Mouse (Mus musculus): Measurements from ENCODE around the gene Rnft2. TPM values are rescaled to one million over a fixed set of nuclear protein-coding genes. Genes with fewer than 3 reads are reported as not detected.
A peak's percentile ranks its signal among the peaks of the same experiment; 100 is the strongest.

The Rnft2 gene
- polyA plus RNA-seq, 1 experiment from 2014 or later = 2.4 TPM

DNA sequence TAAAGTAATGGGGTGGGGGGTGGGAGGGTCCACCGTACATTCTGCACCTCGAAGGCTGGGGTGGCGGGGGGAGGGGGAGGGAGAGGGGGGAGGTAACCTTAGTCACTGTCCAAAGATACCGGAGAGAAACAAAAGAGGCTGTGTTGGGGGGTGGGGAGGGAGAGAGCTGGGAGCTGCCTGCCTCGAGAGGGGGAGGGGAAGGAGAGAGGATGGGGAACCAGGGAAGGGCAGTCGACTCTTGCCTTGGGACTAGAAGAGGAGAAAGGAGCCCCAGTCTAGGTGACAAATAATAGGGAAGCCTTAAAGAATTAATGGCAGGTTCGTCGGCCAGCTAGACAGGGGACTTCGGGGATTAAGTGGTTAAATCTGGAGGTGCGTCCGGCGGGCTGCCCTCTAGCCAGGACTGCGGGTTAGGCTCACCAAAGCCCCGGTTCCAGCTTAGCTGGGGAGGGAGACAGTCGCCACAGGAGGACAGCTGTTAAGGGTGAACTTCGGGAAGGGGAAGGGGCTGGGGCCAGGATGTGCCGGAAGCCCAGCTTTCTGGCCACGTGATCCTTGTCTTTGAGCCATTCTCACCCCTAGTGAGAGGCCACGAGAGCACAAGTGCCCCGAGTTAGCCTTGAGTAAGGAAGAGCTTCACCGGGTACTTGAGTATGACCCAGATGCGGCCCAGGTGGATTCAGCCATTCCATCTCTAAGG lies 70.5 kb downstream of the Rnft2 start:
- H3K36me3 ChIP-seq (ENCODE audit: control insufficient read depth, insufficient read depth, low read length) = no peaks in the 10 kb centered on the region
- 1% methylated on average over 22 of the region's 22 CpGs for WGBS (ENCODE audit: insufficient replicate concordance)
- H3K27ac ChIP-seq (ENCODE audit: low read depth, low read length) = no peak overlapping the region
- peaks cover 12% of the 10 kb centered on the region for H3K4me1 ChIP-seq (ENCODE audit: control insufficient read depth, insufficient read depth, low read length)
- H3K4me2 ChIP-seq = peak overlapping the region; percentile 63
- peaks cover 63% of the 10 kb centered on the region for H3K27me3 ChIP-seq (ENCODE audit: control insufficient read depth, insufficient read depth, low read length)
- peak overlapping the region; percentile 32 for H3K4me3 ChIP-seq (ENCODE audit: low read depth, low read length)
- no peak for ATAC-seq (replicated peaks; ENCODE audit: insufficient number of reproducible peaks, low FRiP score, low TSS enrichment)
- H3K9ac ChIP-seq (ENCODE audit: low read depth, low read length) = 0 out of 2 replicates have a peak overlapping the region, but pooled peaks have one; percentile 22
- H3K9me3 ChIP-seq (replicated peaks; ENCODE audit: control insufficient read depth, low read length) = peaks cover 3% of the 10 kb centered on the region

DNA sequence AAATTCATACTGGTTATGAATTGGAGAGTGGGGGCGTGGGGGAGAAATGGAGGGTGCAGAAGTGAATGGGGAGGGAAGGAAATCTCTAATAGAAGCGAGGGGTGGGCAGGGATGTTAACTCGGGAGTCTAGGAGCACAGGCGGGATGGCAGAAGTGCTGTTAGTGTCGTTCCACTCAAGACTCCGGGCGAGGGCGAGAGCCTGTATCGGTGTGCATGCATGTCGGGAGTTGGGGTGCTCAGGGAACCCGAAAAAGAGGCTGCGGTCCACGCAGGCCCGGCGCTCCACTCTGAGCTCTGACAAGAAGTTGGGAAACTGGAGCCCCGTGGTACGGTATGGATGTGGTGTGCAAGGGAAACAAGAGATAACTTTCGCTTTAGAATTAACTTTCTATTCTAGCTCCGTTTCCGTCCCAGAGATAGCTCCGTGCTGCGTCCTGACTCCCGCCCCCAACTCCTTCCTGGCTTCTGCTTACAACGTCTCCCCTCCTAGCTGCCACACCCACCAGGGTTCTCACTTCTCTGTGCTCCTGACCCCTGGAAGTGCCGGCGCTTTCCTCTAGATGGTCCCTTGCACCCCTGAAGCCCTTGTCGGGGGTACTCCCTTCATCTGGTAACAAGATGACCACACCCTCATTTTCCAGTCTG lies 72.7 kb downstream of the Rnft2 start:
- H3K27ac ChIP-seq (ENCODE audit: low read depth, low read length) = no peak overlapping the region
- H3K4me1 ChIP-seq (ENCODE audit: control insufficient read depth, insufficient read depth, low read length) = peaks cover 15% of the 10 kb centered on the region
- H3K4me3 ChIP-seq (ENCODE audit: low read depth, low read length) = peak overlapping the region; percentile 44
- H3K27me3 ChIP-seq (ENCODE audit: control insufficient read depth, insufficient read depth, low read length) = peaks cover 76% of the 10 kb centered on the region
- no peaks in the 10 kb centered on the region for H3K36me3 ChIP-seq (ENCODE audit: control insufficient read depth, insufficient read depth, low read length)
- peaks cover 3% of the 10 kb centered on the region for H3K9me3 ChIP-seq (replicated peaks; ENCODE audit: control insufficient read depth, low read length)
- ATAC-seq (replicated peaks; ENCODE audit: insufficient number of reproducible peaks, low FRiP score, low TSS enrichment) = no peak
- H3K4me2 ChIP-seq = peak overlapping the region; percentile 73
- WGBS (ENCODE audit: insufficient replicate concordance) = under 1% methylated on average over 27 of the region's 27 CpGs
- H3K9ac ChIP-seq (ENCODE audit: low read depth, low read length) = 0 out of 2 replicates have a peak overlapping the region, but pooled peaks have one; percentile 39

DNA sequence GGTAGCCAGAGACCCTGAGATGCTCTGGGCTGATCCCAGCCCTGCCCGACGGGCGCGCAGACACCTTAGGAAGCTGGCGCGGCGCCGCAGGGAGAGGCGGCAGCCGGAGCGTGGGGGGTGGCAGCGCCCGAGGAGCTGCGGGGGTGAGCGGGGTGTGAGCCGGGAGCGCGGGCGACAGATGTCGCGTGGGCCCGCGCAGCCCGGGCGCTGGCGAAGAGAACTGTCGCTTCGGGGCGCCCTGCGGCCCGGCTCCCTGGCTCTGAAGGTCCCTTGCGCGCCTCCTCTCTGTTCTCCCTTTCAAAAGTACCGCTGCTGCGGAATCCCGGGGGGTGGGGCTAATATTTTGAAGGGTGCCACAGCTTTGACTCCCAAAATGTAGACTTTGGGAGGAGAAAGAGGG lies 73.3 kb downstream of the Rnft2 start:
- no peak overlapping the region for H3K27ac ChIP-seq (ENCODE audit: low read depth, low read length)
- peak overlapping the region; percentile 39; the same call in 1 of the 2 replicates for H3K9ac ChIP-seq (ENCODE audit: low read depth, low read length)
- H3K4me2 ChIP-seq = peak overlapping the region; percentile 73
- peak overlapping the region; percentile 44 for H3K4me3 ChIP-seq (ENCODE audit: low read depth, low read length)
- peaks cover 3% of the 10 kb centered on the region for H3K9me3 ChIP-seq (replicated peaks; ENCODE audit: control insufficient read depth, low read length)
- no peak for ATAC-seq (replicated peaks; ENCODE audit: insufficient number of reproducible peaks, low FRiP score, low TSS enrichment)
- under 1% methylated on average over 35 of the region's 36 CpGs for WGBS (ENCODE audit: insufficient replicate concordance)
- peaks cover 80% of the 10 kb centered on the region for H3K27me3 ChIP-seq (ENCODE audit: control insufficient read depth, insufficient read depth, low read length)
- H3K36me3 ChIP-seq (ENCODE audit: control insufficient read depth, insufficient read depth, low read length) = no peaks in the 10 kb centered on the region
- peaks cover 15% of the 10 kb centered on the region for H3K4me1 ChIP-seq (ENCODE audit: control insufficient read depth, insufficient read depth, low read length)

DNA sequence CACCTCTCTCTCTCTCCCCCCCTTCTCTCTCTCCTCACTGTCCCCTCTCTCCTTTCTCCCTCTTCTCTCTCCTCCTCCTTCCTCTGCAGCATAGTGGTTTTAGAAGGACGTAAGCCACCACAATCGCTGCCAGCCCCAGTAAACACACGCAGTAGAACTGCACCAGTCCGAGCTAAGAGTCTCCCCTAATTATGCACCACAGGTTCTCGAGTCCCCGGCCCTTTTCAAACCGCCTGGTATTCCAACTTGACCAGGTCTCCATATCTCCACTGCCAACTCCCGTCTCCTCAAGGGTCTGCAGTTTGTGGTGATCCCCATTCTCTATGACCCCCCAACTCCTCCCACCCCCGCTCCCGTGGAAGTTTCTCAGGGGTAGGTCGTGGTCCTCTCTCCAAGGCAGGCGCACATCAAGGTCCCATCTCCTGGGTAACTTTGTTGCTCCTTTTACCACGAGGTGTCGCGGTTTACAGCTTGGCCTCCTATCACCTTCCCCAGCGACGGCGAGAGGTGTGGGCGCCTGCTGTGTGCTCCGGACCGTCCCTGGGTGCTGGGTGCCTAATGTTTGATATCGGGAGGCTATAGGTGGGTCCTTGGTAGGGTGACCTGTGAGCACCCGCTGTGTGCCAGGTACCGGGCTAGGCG lies 73.9 kb downstream of the Rnft2 start:
- peak overlapping the region; percentile 44 for H3K4me3 ChIP-seq (ENCODE audit: low read depth, low read length)
- ATAC-seq (replicated peaks; ENCODE audit: insufficient number of reproducible peaks, low FRiP score, low TSS enrichment) = no peak
- under 1% methylated on average over 25 of the region's 25 CpGs for WGBS (ENCODE audit: insufficient replicate concordance)

DNA sequence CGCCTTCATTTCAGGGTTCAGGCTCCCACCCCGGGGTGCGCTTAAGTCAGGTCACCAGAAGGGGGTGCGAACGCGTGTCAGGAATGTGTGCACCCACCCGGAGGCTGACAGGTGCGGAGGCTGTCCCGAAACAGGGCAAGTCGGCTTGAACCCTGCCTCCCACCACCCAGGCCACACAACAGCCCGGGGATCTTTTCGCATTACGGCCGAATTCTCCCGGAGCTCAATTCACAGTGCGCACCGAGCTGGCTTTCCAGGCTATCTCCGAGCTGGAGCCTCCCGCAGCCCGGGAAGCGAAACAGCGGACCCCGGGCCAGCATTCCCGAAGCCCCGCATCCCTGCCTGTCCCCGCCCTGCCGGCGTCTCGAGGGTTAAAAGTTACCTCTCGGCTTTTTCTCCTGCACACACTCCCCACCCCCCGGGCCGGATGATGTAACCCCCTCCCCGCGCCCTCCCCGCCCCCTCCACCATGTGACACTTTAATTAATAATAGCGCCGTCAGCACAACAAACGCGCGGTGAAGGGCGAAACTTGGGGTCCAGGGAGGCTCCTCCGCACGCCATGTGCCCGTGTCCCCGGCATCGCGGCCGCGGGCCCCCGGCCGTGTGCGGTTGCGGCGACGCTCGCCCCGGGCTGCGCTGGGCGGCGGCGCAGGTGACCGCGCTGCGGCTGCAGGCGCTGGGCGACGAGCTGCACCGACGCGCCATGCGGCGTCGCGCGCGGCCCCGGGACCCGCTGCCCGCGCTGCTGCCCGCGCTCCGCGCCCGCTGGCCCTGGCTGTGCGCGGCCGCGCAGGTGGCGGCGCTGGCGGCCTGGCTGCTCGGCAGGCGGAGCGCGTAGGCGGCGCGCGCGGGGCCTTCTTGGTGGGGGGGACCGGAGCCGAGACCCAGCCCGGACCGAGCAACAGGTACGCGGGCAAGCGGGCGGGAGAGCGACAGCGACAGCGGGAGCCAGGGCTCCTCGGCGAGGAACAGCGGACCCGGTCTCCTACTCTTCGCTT lies 75.4 kb downstream of the Rnft2 start:
- H3K9me3 ChIP-seq (replicated peaks; ENCODE audit: control insufficient read depth, low read length) = no peaks in the 10 kb centered on the region
- ATAC-seq (replicated peaks; ENCODE audit: insufficient number of reproducible peaks, low FRiP score, low TSS enrichment) = no peak
- no peak overlapping the region for H3K27ac ChIP-seq (ENCODE audit: low read depth, low read length)
- H3K4me1 ChIP-seq (ENCODE audit: control insufficient read depth, insufficient read depth, low read length) = peaks cover 15% of the 10 kb centered on the region
- H3K36me3 ChIP-seq (ENCODE audit: control insufficient read depth, insufficient read depth, low read length) = no peaks in the 10 kb centered on the region
- H3K27me3 ChIP-seq (ENCODE audit: control insufficient read depth, insufficient read depth, low read length) = peaks cover 80% of the 10 kb centered on the region
- H3K4me2 ChIP-seq = peak overlapping the region; percentile 98
- H3K9ac ChIP-seq (ENCODE audit: low read depth, low read length) = peak overlapping the region; percentile 43; the same call in 1 of the 2 replicates
- WGBS (ENCODE audit: insufficient replicate concordance) = under 1% methylated on average over 97 of the region's 117 CpGs
- H3K4me3 ChIP-seq (ENCODE audit: low read depth, low read length) = peak overlapping the region; percentile 55

More for the DNA sequence above, 73.9 kb downstream of the Rnft2 start:
- Histone ChIP-seq H3K4me2 (peak overlapping the region; percentile 73), H3K9me3 (replicated peaks; ENCODE audit: control insufficient read depth, low read length) (peaks cover 3% of the 10 kb centered on the region), H3K4me1 (ENCODE audit: control insufficient read depth, insufficient read depth, low read length) (peaks cover 15% of the 10 kb centered on the region), H3K36me3 (ENCODE audit: control insufficient read depth, insufficient read depth, low read length) (no peaks in the 10 kb centered on the region), H3K27me3 (ENCODE audit: control insufficient read depth, insufficient read depth, low read length) (peaks cover 83% of the 10 kb centered on the region), H3K27ac (ENCODE audit: low read depth, low read length) (no peak overlapping the region), H3K9ac (ENCODE audit: low read depth, low read length) (no peak overlapping the region)

DNA sequence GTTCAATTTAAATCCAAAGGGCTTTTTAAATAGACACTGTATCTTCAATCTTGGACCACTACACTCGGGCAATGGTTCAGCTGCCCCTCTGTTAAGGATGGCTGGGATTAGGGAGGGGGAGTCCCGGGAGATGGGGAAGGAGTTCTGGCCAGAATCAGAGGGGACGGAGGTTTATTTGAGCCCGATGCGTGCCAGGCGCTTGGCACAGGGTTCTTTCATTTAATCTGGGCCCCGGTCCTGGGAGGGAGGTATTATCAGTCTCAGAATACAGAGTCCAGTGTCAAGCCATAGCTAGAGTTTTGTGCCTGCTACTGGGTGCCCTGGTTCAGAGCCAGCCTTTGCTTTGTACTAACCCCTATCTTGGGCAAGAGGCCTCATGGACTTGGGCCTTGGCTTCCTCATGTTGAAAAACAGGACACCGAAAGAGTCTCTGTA lies 77.3 kb downstream of the Rnft2 start:
- Histone ChIP-seq H3K27me3 (ENCODE audit: control insufficient read depth, insufficient read depth, low read length) (peaks cover 72% of the 10 kb centered on the region), H3K27ac (ENCODE audit: low read depth, low read length) (no peak overlapping the region), H3K36me3 (ENCODE audit: control insufficient read depth, insufficient read depth, low read length) (no peaks in the 10 kb centered on the region), H3K4me2 (no peak overlapping the region), H3K4me1 (ENCODE audit: control insufficient read depth, insufficient read depth, low read length) (peaks cover 12% of the 10 kb centered on the region), H3K4me3 (ENCODE audit: low read depth, low read length) (no peak overlapping the region), H3K9ac (ENCODE audit: low read depth, low read length) (no peak overlapping the region), H3K9me3 (replicated peaks; ENCODE audit: control insufficient read depth, low read length) (no peaks in the 10 kb centered on the region)
- no peak for ATAC-seq (replicated peaks; ENCODE audit: insufficient number of reproducible peaks, low FRiP score, low TSS enrichment)
- 62% methylated on average over 8 of the region's 8 CpGs for WGBS (ENCODE audit: insufficient replicate concordance)

DNA sequence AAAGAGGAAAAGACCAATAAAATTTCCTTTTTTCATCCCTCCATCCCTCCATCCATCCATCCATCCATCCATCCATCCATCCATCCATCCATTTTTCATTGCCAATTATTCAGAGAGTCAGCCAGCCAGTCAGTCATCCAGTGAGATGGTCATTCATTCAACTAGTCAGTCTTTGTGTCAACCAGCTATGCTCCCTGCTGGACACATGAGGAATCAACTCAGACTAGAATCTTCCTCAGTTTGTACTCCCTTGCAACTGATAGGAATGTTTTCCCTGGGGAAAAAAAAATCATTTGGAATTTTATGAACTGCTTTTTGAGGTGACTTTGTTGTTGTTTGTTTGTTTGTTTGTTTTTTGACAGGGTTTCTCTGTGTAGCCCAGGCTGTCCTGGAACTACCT lies 79.5 kb downstream of the Rnft2 start:
- H3K27ac ChIP-seq (ENCODE audit: low read depth, low read length) = no peak overlapping the region
- no peaks in the 10 kb centered on the region for H3K36me3 ChIP-seq (ENCODE audit: control insufficient read depth, insufficient read depth, low read length)
- no peaks in the 10 kb centered on the region for H3K9me3 ChIP-seq (replicated peaks; ENCODE audit: control insufficient read depth, low read length)
- H3K4me3 ChIP-seq (ENCODE audit: low read depth, low read length) = no peak overlapping the region
- peaks cover 64% of the 10 kb centered on the region for H3K27me3 ChIP-seq (ENCODE audit: control insufficient read depth, insufficient read depth, low read length)
- H3K4me1 ChIP-seq (ENCODE audit: control insufficient read depth, insufficient read depth, low read length) = peaks cover 5% of the 10 kb centered on the region; the same call in 1 of the 2 replicates
- no peak overlapping the region for H3K9ac ChIP-seq (ENCODE audit: low read depth, low read length)
- ATAC-seq (replicated peaks; ENCODE audit: insufficient number of reproducible peaks, low FRiP score, low TSS enrichment) = no peak
- H3K4me2 ChIP-seq = no peak overlapping the region

DNA sequence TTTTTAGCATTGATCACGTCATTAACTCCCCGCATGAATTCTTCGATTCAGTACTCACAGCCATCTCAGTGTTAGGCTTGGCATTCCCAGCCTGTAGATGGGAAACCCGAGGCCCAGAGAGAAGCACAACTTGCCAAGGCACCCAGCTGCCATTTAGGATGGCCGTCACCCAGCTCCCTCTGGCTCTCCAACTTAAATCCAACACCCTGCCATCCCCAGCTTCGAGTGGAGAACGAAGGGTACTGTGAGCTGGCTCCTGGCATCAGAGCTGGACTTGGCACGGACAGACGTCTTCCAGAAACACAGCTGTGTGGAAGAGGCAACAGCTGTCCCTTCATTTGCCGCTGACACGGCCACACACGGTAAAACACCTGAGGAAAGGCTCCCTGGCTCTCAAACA lies 80.3 kb downstream of the Rnft2 start, which contains the start of gene Hrk:
TSS of gene Hrk (plus strand) at position 68 of the 400 bp plus-strand sequence.
- H3K9me3 ChIP-seq (replicated peaks; ENCODE audit: control insufficient read depth, low read length) = no peaks in the 10 kb centered on the region
- no peak for ATAC-seq (replicated peaks; ENCODE audit: insufficient number of reproducible peaks, low FRiP score, low TSS enrichment)
- H3K36me3 ChIP-seq (ENCODE audit: control insufficient read depth, insufficient read depth, low read length) = no peaks in the 10 kb centered on the region
- WGBS (ENCODE audit: insufficient replicate concordance) = 60% methylated on average over 12 of the region's 12 CpGs
- peaks cover 60% of the 10 kb centered on the region for H3K27me3 ChIP-seq (ENCODE audit: control insufficient read depth, insufficient read depth, low read length)
- no peak within 1 kb of the TSS for H3K27ac ChIP-seq (ENCODE audit: low read depth, low read length)
- no peak within 1 kb of the TSS for H3K4me3 ChIP-seq (ENCODE audit: low read depth, low read length)
- H3K4me1 ChIP-seq (ENCODE audit: control insufficient read depth, insufficient read depth, low read length) = peaks cover 5% of the 10 kb centered on the region; the same call in 1 of the 2 replicates
- no peak within 1 kb of the TSS for H3K9ac ChIP-seq (ENCODE audit: low read depth, low read length)
- H3K4me2 ChIP-seq = no peak within 1 kb of the TSS

Data from heart, embryonic 11.5 days (tissue).